Mouse (Mus musculus) kidney, postnatal 0 days (tissue): Measurements from ENCODE around the gene Shc3. TPM values are rescaled to one million over a fixed set of nuclear protein-coding genes. Genes with fewer than 3 reads are reported as not detected.

Source experiments
- ATAC-seq: fragments of 200-750 bp; cut with Nextera tagmentation; replicated peaks from 2 replicates; pipeline ENCODE4 v1.8.0; 2017; ENCODE audit warnings: low read depth, moderate number of reproducible peaks, moderate TSS enrichment, moderate library complexity; ENCODE audit not compliant: low FRiP score
- DNase-seq: peaks from one replicate; pipeline ENCODE4 v3.0.0-alpha.2; 2016; ENCODE audit warnings: low spot score
- H3K27ac ChIP-seq: fragments of 300-500 bp; sonication (generic); 2 replicates; pipeline ENCODE4 v1.5.1; 2014; ENCODE audit warnings: mild to moderate bottlenecking
- H3K27me3 ChIP-seq: fragments of 300-500 bp; sonication (generic); 2 replicates; pipeline ENCODE4 v1.6.1; 2014; ENCODE audit warnings: low read length, mixed read lengths; ENCODE audit not compliant: insufficient read depth
- H3K36me3 ChIP-seq: fragments of 300-500 bp; sonication (generic); 2 replicates; pipeline ENCODE4 v1.6.1; 2014; ENCODE audit warnings: low read length, mixed read lengths; ENCODE audit not compliant: insufficient read depth
- H3K4me1 ChIP-seq: fragments of 300-500 bp; sonication (generic); replicated peaks from 2 replicates; pipeline ENCODE4 v1.6.1; 2014; ENCODE audit warnings: antibody characterized with exemption, low read length, mixed read lengths; ENCODE audit not compliant: insufficient read depth
- H3K4me2 ChIP-seq: fragments of 300-500 bp; sonication (generic); 2 replicates; pipeline ENCODE4 v1.6.1; 2014; ENCODE audit warnings: mild to moderate bottlenecking, low read length, moderate library complexity, mixed read lengths
- H3K4me3 ChIP-seq: fragments of 300-500 bp; sonication (generic); replicated peaks from 2 replicates; pipeline ENCODE4 v1.5.1; 2014; ENCODE audit warnings: low read depth, low read length
- H3K9ac ChIP-seq: fragments of 300-500 bp; sonication (generic); 2 replicates; pipeline ENCODE4 v1.6.1; 2014; ENCODE audit warnings: low read depth, low read length
- H3K9me3 ChIP-seq: fragments of 300-500 bp; sonication (generic); replicated peaks from 2 replicates; pipeline ENCODE4 v1.6.1; 2016; ENCODE audit warnings: low read length, inconsistent platforms, mixed read lengths
- CTCF ChIP-seq: IDR thresholded peaks from 2 replicates; pipeline ENCODE4 v1.5.1; 2016; ENCODE audit warnings: antibody characterized with exemption, low read depth, mild to moderate bottlenecking, moderate library complexity
- WGBS: fragments of 180-500 bp; shearing (Covaris S2); extraction: QIAGEN DNeasy Blood & Tissue Kit; methylation state at CpG from one replicate; pipeline ENCODE4 v1.1.7; 2014; 5-methylcytosine and 5-hydroxymethylcytosine counted together
- polyA plus RNA-seq: library from polyadenylated mRNA; unstranded; fragments of >200 nt; fragmentation: Nextera tagmentation; extraction: Ambion mirVana; gene quantifications from 2 replicates; pipeline ENCODE4 v1.2.1, GENCODE M21; 2015

Gene Shc3
- polyA plus RNA-seq, 1 experiment from 2014 or later, result 0.34 TPM

DNA sequence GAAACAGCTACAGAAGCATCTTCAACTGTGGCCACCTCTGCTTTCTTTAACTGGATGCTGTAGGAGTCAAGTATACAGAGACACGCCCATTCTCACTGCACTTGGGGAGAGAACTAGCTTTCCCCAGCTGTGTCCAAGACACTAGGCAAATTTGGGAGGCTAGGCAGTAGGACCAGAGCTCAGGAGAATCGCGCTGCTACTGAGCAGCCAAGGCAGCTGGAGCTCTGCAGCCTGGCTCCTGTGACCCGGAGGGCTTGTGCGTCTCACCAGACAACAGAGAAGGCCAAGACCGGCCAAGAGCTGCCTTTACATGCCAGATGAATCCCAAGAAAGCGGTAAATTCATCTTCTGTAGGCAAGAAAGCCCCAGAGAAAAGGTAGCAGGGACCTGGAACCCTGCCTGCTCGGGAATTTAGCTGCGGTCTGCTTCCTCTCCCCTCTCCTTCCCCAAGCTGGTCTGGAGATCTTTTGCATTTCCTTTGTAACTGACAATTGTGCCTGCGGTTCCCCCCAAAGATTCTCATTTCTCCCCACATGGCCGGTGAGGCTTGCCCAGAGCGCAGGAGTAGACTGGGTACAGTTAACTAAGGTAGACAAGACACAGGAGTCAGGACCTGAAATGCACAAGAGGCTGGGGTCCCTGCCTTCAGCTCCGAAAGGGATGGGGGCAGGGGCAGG lies 161.5 kb downstream of the Shc3 start:
- no peaks in the 10 kb centered on the region for H3K27me3 ChIP-seq
- peak; percentile 59 for DNase-seq
- H3K4me1 ChIP-seq, result no peaks in the 10 kb centered on the region; the same call in 1 of the 2 replicates
- H3K36me3 ChIP-seq, result no peaks in the 10 kb centered on the region
- peak overlapping the region; percentile 48; the same call in 1 of the 2 replicates for H3K27ac ChIP-seq
- peak overlapping the region; percentile 68 for H3K4me2 ChIP-seq
- 39% methylated on average over 13 of the region's 13 CpGs for WGBS
- H3K9ac ChIP-seq, result no peak overlapping the region
- H3K9me3 ChIP-seq, result no peaks in the 10 kb centered on the region
- peak overlapping the region; percentile 49; the same call in 1 of the 2 replicates for H3K4me3 ChIP-seq
- no peak for ATAC-seq
- no peak for TF ChIP-seq CTCF

DNA sequence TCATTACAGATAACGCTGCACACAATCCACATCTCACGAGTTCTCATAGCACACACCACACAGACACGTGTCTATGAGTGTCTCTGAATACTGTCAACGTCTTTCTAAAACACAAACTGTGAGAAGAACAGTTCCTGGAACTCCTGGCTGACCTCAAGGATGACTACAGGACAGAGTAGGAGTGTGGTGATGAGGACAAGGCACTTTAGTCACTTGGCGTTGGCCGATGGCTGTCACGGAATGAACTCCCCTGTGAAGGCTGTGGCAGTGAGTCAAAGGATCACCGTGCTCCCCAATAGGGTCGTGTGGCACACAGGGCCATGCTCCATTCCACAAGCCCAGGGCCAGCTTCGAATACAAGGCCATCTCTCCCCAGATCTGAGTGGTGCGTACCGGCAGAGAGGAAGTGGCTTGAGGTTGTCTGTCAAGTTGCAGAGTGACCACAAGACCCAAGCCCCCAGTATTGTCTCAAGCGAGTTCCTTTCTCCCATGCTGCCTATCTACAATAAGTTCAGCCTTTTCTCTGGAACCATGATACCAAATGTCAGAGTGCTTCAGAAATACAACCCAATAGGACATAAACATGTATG lies 163.4 kb downstream of the Shc3 start:
- WGBS, result 89% methylated on average over 13 of the region's 13 CpGs
- H3K4me2 ChIP-seq, result no peak overlapping the region
- H3K4me1 ChIP-seq, result no peaks in the 10 kb centered on the region; the same call in 1 of the 2 replicates
- no peak overlapping the region for H3K4me3 ChIP-seq
- no peaks in the 10 kb centered on the region for H3K9me3 ChIP-seq
- H3K27me3 ChIP-seq, result no peaks in the 10 kb centered on the region
- H3K36me3 ChIP-seq, result no peaks in the 10 kb centered on the region
- no peak overlapping the region for H3K9ac ChIP-seq
- H3K27ac ChIP-seq, result no peak overlapping the region
- TF ChIP-seq CTCF, result no peak
- no peak for ATAC-seq
- no peak for DNase-seq

DNA sequence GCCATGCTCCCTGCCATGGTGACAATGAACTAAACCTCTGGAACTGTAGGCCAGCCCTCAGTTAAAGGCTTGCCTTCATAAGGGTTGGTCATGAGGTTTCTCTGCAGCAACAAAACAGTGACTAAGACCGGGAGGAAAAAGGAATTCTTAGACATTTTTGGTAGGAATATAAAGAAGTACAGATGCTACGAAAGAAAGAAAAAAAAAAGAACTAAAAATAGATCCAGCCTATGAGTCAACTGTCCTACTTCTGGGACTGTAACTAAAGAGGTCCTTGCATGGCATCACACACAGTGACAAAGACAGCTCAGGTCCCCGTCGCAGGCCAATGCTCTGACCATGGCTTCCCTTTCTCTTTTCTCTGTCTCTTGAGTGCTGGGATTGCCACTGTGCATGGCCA lies 164.7 kb downstream of the Shc3 start:
- DNase-seq (no peak), ATAC-seq (no peak)
- TF ChIP-seq CTCF, result no peak
- Histone ChIP-seq H3K4me3 (no peak overlapping the region), H3K27me3 (no peaks in the 10 kb centered on the region), H3K9me3 (no peaks in the 10 kb centered on the region), H3K36me3 (no peaks in the 10 kb centered on the region), H3K4me2 (no peak overlapping the region), H3K9ac (no peak overlapping the region), H3K4me1 (no peaks in the 10 kb centered on the region; the same call in 1 of the 2 replicates), H3K27ac (no peak overlapping the region)
- 86% methylated on average over 4 of the region's 4 CpGs for WGBS

DNA sequence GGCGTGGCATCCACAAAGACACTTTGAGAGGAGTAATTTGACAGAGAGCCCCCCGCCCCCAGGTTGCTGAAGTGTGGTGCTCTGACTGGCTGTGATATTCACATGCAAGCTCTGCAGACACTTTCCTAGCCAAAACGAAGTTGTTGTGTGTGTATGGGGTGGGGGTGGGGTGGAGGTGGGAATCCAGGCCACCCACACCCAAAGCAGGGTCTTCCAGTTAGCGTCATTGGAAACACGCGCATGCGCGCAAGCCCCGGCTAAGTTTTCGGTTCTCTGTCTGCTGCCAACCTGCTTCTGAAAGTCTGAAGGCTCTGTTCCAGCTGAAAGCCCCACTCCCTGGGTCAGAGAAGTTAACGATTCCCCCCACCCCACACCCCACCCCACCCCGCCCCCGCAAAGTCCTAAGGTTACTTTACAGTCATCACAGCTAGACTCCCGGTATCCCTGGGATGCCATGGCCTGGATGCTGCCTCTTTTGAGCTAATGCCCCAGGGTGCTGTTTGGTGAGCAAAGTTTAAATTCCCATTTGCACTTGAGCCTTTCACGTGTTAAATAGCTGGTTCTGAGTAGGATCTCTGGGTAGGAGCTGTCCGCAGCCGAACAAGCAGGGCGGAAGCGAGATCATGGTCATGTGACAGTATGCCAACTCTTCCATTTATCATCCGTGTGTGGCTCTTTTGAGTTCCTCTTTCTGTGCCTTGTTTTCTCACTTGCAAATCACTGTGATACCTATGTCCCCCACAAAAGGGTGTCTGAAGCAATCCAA lies 168.3 kb downstream of the Shc3 start:
- H3K27ac ChIP-seq, result peak overlapping the region; percentile 57
- peak; percentile 62 for DNase-seq
- no peaks in the 10 kb centered on the region for H3K27me3 ChIP-seq
- peak overlapping the region; percentile 25 for H3K4me3 ChIP-seq
- no peaks in the 10 kb centered on the region for H3K9me3 ChIP-seq
- peak; percentile 78 for ATAC-seq
- TF ChIP-seq CTCF, result no peak
- H3K4me2 ChIP-seq, result peak overlapping the region; percentile 73
- WGBS, result 4% methylated on average over 20 of the region's 20 CpGs
- H3K36me3 ChIP-seq, result no peaks in the 10 kb centered on the region
- H3K4me1 ChIP-seq, result no peaks in the 10 kb centered on the region
- H3K9ac ChIP-seq, result peak overlapping the region; percentile 10; the same call in 1 of the 2 replicates

DNA sequence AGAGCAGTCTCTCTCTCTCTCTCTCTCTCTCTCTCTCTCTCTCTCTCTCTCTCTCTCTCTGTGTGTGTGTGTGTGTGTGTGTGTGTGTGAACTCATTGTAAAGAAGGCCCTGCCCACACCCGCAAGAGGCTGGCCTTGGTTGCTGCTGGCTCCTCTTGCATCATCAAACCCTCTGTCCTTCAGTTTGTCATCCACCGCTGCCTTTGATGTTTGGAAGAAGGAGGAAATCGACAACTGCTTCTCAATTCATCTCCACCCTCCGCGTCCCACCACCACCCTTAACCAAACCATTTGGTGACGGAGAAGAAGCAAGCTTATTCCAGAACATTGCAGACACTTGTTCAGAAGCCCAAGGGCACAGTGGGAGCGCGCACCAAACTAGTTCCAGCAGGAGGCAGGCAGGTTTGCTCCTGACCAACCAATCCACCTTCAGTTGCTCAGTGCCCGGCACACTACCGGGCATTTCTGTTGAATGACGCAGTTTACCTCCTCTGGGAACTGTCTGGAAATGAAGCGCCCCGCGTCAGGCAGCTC lies 169.0 kb downstream of the Shc3 start:
- ATAC-seq (peak; percentile 87), DNase-seq (no peak)
- 16% methylated on average over 14 of the region's 14 CpGs for WGBS
- H3K9me3 ChIP-seq, result no peaks in the 10 kb centered on the region
- TF ChIP-seq CTCF, result peak; percentile 29; the same call in 1 of the 2 replicates
- no peaks in the 10 kb centered on the region for H3K36me3 ChIP-seq
- peak overlapping the region; percentile 25 for H3K4me3 ChIP-seq
- peak overlapping the region; percentile 57; the same call in 1 of the 2 replicates for H3K27ac ChIP-seq
- peak overlapping the region; percentile 10; the same call in 1 of the 2 replicates for H3K9ac ChIP-seq
- H3K4me1 ChIP-seq, result no peaks in the 10 kb centered on the region
- H3K27me3 ChIP-seq, result no peaks in the 10 kb centered on the region
- H3K4me2 ChIP-seq, result peak overlapping the region; percentile 73

DNA sequence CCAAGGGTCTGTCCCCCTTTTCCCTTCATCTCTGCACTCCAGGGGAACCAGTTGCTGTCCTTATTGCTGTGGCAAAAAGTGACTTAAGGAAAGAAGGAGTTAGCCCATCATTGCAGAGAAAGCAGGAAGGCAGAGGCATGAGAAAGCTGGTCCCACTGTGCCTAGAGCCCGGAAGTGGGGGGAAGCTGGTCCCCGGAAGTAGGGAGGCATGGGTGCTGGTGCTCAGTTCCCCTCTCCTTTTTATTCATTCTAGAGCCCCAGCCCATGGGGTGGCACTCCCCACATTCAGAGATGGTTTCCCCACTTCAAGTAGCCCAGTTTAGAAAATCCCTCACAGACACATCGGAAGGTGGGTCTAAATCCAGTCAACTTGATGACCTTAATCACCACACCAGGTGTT lies 169.7 kb downstream of the Shc3 start:
- Histone ChIP-seq H3K4me3 (no peak overlapping the region), H3K9me3 (no peaks in the 10 kb centered on the region; the same call in 1 of the 2 replicates), H3K9ac (no peak overlapping the region), H3K4me1 (no peaks in the 10 kb centered on the region), H3K27me3 (no peaks in the 10 kb centered on the region), H3K36me3 (no peaks in the 10 kb centered on the region), H3K4me2 (no peak overlapping the region), H3K27ac (no peak overlapping the region)
- ATAC-seq (no peak), DNase-seq (no peak)
- 94% methylated on average over 3 of the region's 3 CpGs for WGBS
- no peak for TF ChIP-seq CTCF
